Mouse (Mus musculus): ENCODE measurements around the gene 4931440F15Rik. TPM values are rescaled to one million over a fixed set of nuclear protein-coding genes. Genes with fewer than 3 reads are reported as not detected.

4931440F15Rik gene
- polyA plus RNA-seq, 1 experiment = 0.70 TPM

DNA sequence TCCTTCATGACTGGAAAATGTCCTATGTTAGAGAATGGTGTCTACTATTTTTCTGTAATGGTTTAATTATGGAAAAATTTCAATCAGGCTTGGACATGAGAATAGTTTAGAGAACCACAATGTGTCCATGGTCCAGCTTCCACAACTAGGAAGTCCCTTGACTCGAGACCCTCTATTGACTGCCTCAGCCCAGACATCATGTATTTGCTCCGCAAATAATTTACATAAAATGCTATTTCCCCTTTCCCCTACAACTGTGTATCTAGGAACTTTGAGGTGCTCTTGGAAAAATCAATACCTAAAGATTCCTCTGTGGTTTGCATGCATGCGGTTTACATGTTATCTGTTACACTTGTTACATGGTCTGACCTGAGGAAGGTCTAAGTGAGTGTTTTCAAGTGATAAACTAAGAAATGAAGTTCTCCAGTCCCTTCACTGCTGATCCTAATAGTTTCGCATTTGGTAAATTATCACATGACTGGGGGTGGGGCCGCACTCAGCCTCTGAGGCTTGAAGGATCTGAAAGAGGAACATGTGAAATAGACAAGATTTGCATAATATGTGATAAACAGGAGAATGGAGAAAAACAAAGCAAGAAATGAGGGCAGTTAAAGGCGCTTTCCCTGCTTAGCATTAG lies 38.8 kb downstream of the 4931440F15Rik start:
- Histone ChIP-seq H3K4me3 (ENCODE audit: insufficient read depth, low read length) (no peak overlapping the region), H3K4me1 (ENCODE audit: control insufficient read depth, insufficient read depth, low read length) (peaks cover 24% of the 10 kb centered on the region), H3K27ac (ENCODE audit: insufficient read depth, low read depth, low read length) (peak overlapping the region; percentile 86)
- TF ChIP-seq CTCF (IDR thresholded peaks at IDR 0.05; ENCODE audit: low read depth, low read length) (no peak), POLR2A (IDR thresholded peaks at IDR 0.05; ENCODE audit: borderline replicate concordance, low read depth, low read length) (no peak)

DNA sequence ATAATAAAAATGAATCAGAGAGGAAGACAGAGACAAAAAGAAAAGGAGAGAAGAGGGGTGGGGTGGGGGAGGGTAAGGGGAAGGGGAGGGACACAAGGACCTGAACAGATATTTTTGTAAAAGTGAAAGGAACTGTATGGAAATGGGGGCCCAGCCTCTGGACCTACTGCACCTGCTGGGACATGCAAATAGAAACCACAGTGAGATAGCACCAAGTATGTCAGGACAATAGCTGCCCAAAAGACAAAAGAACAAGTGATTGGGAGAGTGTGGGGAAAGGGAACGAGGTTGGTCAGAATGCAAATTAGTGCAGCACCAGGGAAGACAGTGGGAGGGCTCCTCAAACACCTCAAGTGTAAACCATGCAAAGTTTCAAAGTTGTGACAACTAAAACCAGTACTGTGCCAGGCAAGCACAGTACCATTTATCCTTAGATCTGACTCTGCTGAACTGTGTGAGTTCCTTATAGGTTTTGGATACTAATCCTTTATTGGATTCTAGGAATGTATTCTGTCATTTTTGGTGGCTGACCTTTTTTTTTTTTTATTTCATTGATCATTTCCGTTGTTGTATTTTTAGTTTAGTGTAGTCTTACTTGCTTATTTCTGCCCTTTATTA lies 46.0 kb downstream of the 4931440F15Rik start:
- H3K4me1 ChIP-seq (ENCODE audit: control insufficient read depth, insufficient read depth, low read length) = peaks cover 9% of the 10 kb centered on the region
- TF ChIP-seq POLR2A (IDR thresholded peaks at IDR 0.05; ENCODE audit: borderline replicate concordance, low read depth, low read length) = no peak
- TF ChIP-seq CTCF (IDR thresholded peaks at IDR 0.05; ENCODE audit: low read depth, low read length) = no peak
- H3K4me3 ChIP-seq (ENCODE audit: insufficient read depth, low read length) = no peak overlapping the region
- no peak overlapping the region for H3K27ac ChIP-seq (ENCODE audit: insufficient read depth, low read depth, low read length)

DNA sequence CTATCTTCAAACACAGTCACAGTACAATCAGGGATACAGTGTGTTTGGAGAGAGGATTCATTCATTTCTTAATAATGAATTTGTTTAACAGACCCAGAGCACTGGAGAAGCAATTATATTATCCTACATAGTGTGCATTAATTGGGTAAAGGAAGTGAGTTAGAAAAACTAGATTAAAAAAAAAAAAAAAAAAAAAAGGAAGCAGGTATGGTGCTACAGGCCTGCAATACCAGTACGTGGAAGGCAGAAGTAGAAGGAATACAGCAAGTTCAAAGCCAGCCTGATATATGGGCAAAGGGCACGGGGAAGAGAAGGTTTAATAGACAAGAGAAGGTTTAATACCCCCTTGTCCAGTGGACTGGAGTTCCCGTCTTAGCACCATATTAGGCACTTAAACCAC lies 46.5 kb downstream of the 4931440F15Rik start:
- H3K4me3 ChIP-seq (ENCODE audit: insufficient read depth, low read length) = no peak overlapping the region
- TF ChIP-seq POLR2A (IDR thresholded peaks at IDR 0.05; ENCODE audit: borderline replicate concordance, low read depth, low read length) (no peak), CTCF (IDR thresholded peaks at IDR 0.05; ENCODE audit: low read depth, low read length) (no peak)
- no peak overlapping the region for H3K27ac ChIP-seq (ENCODE audit: insufficient read depth, low read depth, low read length)
- H3K4me1 ChIP-seq (ENCODE audit: control insufficient read depth, insufficient read depth, low read length) = peaks cover 13% of the 10 kb centered on the region

DNA sequence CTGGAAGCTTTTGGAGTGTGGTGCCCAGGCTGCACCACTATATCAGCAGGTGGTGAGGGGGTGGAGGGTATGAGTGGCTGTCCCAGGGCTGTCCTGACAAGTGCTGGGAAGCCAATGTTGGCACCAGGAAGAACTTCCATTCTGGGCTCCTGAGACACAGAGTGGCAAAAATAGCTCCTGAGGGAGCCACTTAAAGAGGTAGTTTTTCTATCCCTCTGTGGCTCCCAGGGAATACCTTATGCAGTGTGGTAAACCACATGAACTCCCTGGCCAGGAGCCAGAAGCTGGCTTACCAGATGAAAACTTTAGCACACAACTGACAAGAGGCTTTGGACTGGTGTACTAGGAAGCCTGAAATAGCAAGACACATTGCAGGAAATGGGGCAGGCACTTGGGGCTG lies 47.5 kb downstream of the 4931440F15Rik start:
- Histone ChIP-seq H3K4me3 (ENCODE audit: insufficient read depth, low read length) (no peak overlapping the region), H3K4me1 (ENCODE audit: control insufficient read depth, insufficient read depth, low read length) (peaks cover 16% of the 10 kb centered on the region), H3K27ac (ENCODE audit: insufficient read depth, low read depth, low read length) (no peak overlapping the region)
- TF ChIP-seq POLR2A (IDR thresholded peaks at IDR 0.05; ENCODE audit: borderline replicate concordance, low read depth, low read length) (no peak), CTCF (IDR thresholded peaks at IDR 0.05; ENCODE audit: low read depth, low read length) (no peak)

DNA sequence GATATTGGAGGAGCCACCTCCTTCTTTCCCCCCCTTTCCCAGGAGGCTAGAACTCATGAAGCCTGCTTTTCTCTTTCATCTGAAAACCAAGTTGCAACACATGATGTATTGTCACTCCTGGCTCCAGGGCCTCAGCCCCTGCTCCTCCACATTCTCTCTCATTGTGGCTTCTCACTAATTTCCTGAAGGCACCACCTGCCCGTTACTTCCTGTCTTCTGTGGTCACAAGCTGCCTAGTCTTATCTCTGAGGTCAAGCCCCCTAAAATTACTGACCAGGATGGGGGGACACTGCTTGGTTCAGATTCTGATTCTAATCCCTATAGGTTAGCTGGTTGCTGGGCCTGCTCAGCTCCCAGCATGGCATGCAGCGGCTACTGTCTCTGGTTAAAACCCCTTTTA lies 50.7 kb downstream of the 4931440F15Rik start:
- H3K4me3 ChIP-seq (ENCODE audit: insufficient read depth, low read length) = no peak overlapping the region
- H3K27ac ChIP-seq (ENCODE audit: insufficient read depth, low read depth, low read length) = no peak overlapping the region
- TF ChIP-seq CTCF (IDR thresholded peaks at IDR 0.05; ENCODE audit: low read depth, low read length) (no peak), POLR2A (IDR thresholded peaks at IDR 0.05; ENCODE audit: borderline replicate concordance, low read depth, low read length) (no peak)
- peaks cover 17% of the 10 kb centered on the region for H3K4me1 ChIP-seq (ENCODE audit: control insufficient read depth, insufficient read depth, low read length)

DNA sequence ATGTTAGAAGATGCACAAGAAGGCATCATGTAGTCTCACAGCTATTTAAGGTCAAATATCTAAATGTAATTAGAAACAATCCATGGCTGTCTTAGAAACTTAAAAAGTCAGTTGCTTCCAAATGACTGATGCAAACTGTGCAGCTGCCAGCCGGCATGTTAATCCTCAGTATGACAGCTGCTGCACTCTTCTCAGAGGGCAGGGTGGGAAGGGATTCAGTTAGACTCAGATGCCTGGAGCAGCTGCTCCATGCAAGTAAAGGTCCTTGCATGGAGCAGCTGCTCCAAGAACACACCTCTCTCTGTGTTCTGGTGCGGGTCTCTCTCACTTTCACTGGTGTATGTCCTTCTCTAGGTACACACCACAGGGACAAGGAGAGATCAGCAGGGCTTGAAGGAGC lies 51.2 kb downstream of the 4931440F15Rik start:
- Histone ChIP-seq H3K4me1 (ENCODE audit: control insufficient read depth, insufficient read depth, low read length) (peaks cover 15% of the 10 kb centered on the region), H3K27ac (ENCODE audit: insufficient read depth, low read depth, low read length) (no peak overlapping the region), H3K4me3 (ENCODE audit: insufficient read depth, low read length) (no peak overlapping the region)
- no peak for TF ChIP-seq POLR2A (IDR thresholded peaks at IDR 0.05; ENCODE audit: borderline replicate concordance, low read depth, low read length)
- no peak for TF ChIP-seq CTCF (IDR thresholded peaks at IDR 0.05; ENCODE audit: low read depth, low read length)

Other genes with a start within 250 kb of the 4931440F15Rik start
- 853 and 919 TPM in 2 replicates for gene Rtn4, start 132.7 kb downstream of the 4931440F15Rik start, polyA plus RNA-seq (2012; ENCODE audit: insufficient read depth, insufficient read length, missing spikeins)
- gene Eml6, start 200.4 kb upstream of the 4931440F15Rik start, polyA plus RNA-seq (2012; ENCODE audit: insufficient read depth, insufficient read length, missing spikeins) = 2.5 and 7.6 TPM in 2 replicates

Data from bone marrow macrophage, adult 2 months (primary cell).